Mouse (Mus musculus): Measurements from ENCODE around the gene Gal3st3. TPM values are rescaled to one million over a fixed set of nuclear protein-coding genes. Genes with fewer than 3 reads are reported as not detected.
"Not testable (repeated sequence)": the region's sequence is repeated elsewhere in the genome, so short reads cannot be mapped to it uniquely, and the experiment has no call there.

Gal3st3 gene
- polyA plus RNA-seq, 1 experiment from 2014 or later = 6.4 TPM

DNA sequence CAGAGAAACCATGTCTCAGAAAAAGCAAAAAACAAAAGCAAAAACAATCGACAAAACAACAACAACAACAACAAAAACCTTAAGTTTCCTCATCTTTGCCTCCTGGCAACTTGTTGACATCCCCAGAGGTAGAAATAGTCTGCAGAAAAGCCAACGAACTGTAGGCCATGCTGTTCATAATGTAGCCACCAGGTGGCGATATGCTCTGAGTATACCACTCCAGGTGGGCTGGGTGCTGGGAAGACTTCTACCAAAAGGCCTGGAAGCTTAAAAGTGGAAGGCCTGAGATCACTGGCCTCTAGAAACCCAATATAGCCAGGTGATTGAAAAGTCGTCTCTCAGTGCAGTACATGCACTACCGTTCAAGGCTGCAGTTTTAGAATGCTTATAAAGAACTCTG lies 39.8 kb downstream of the Gal3st3 start:
- no peak overlapping the region for H3K9ac ChIP-seq (ENCODE audit: low read length)
- H3K27ac ChIP-seq (replicated peaks in 1 of 2; ENCODE audit: control insufficient read depth in 1 of 2, insufficient read depth in 1 of 2, low read depth in 2 of 2, low read length in 2 of 2) = no peak overlapping the region
- H3K4me3 ChIP-seq (ENCODE audit: control insufficient read depth in 1 of 2, insufficient read depth in 1 of 2, low read depth in 1 of 2, low read length in 2 of 2) = no peak overlapping the region
- H3K4me1 ChIP-seq (ENCODE audit: control insufficient read depth in 2 of 2, insufficient read depth in 2 of 2, low read length in 2 of 2) = peaks cover 6 to 7% of the 10 kb centered on the region in 2 experiments; a peak in 3 of 4 replicates
- no peak for ATAC-seq (ENCODE audit: insufficient number of reproducible peaks, insufficient read depth, low FRiP score, low read depth)
- no peaks in the 10 kb centered on the region for H3K36me3 ChIP-seq (ENCODE audit: control insufficient read depth, insufficient read depth, low read length)
- WGBS = 16% methylated on average over 5 of the region's 5 CpGs
- H3K9me3 ChIP-seq (ENCODE audit: control insufficient read depth, low read length) = no peaks in the 10 kb centered on the region
- H3K27me3 ChIP-seq (ENCODE audit: control insufficient read depth, insufficient read depth, low read length) = no peaks in the 10 kb centered on the region
- H3K4me2 ChIP-seq (ENCODE audit: low read length) = no peak overlapping the region

DNA sequence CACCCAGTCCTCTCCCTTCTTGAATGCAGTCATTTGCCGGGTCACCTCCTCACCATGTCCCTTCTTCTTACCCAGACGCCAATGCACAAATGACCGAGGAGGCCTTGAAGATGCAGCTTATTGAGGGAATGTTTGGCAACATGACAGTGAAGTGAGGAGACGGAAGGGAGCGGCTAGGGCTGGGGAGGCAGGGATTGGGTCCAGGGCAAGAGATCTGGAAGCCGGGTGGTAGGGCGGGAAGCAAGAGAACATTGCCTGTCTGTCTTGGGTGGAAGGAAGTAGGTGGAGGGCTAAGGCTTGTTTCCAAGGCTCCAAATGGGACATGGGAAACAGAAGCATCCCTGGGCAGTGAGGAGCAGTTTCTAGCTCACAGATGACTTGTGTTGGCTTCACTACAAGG lies 43.2 kb downstream of the Gal3st3 start:
- no peak for ATAC-seq (ENCODE audit: insufficient number of reproducible peaks, insufficient read depth, low FRiP score, low read depth)
- Histone ChIP-seq H3K27ac (replicated peaks in 1 of 2; ENCODE audit: control insufficient read depth in 1 of 2, insufficient read depth in 1 of 2, low read depth in 2 of 2, low read length in 2 of 2) (no peak overlapping the region), H3K36me3 (ENCODE audit: control insufficient read depth, insufficient read depth, low read length) (no peaks in the 10 kb centered on the region), H3K9me3 (ENCODE audit: control insufficient read depth, low read length) (no peaks in the 10 kb centered on the region), H3K4me1 (ENCODE audit: control insufficient read depth in 2 of 2, insufficient read depth in 2 of 2, low read length in 2 of 2) (peaks cover 0 to 6% of the 10 kb centered on the region in 2 experiments; a peak in 2 of 4 replicates), H3K4me3 (ENCODE audit: control insufficient read depth in 1 of 2, insufficient read depth in 1 of 2, low read depth in 1 of 2, low read length in 2 of 2) (no peak overlapping the region), H3K4me2 (ENCODE audit: low read length) (no peak overlapping the region), H3K27me3 (ENCODE audit: control insufficient read depth, insufficient read depth, low read length) (no peaks in the 10 kb centered on the region), H3K9ac (ENCODE audit: low read length) (no peak overlapping the region)
- 84% methylated on average over 7 of the region's 7 CpGs for WGBS

DNA sequence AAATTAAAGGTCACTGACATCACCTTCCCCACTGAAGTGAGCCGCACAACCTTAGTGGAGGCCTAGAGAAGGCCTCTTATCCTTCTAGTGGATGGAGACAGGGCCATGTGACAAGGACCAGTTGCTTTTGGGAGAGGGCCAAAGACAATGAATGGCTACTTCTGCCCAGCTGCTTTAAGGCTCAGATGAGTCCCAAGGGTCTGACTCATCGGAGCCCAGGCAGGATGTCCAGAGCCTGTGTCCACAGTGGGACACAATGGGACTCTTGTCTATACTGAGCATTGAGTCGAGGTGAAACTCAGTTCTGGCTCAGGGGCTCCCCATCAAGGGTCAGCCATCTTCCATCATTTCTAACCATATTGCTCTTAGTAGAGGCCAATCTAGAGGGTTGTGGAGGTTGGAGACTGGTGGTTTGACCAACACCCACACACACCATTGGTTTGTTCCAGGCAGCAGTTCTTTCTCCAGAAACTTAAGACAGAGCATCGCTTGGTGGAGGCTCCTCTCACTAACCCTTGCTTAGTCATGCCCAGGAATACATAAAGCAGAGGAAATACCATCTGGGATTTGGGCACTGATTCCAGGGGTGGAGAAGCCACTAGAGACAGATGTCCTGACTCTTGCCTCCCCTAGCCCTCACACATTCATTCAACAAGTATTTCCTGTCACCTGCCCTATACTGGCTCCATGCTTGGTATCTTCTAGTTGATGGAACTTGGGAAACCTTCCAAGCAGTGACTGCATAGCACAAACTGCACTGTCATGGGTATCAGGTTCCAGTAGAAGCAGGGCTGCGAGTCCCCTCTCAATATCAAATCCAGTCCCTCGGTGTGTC lies 47.4 kb downstream of the Gal3st3 start:
- Histone ChIP-seq H3K27me3 (ENCODE audit: control insufficient read depth, insufficient read depth, low read length) (no peaks in the 10 kb centered on the region), H3K4me3 (ENCODE audit: control insufficient read depth in 1 of 2, insufficient read depth in 1 of 2, low read depth in 1 of 2, low read length in 2 of 2) (no peak overlapping the region), H3K4me2 (ENCODE audit: low read length) (no peak overlapping the region), H3K27ac (replicated peaks in 1 of 2; ENCODE audit: control insufficient read depth in 1 of 2, insufficient read depth in 1 of 2, low read depth in 2 of 2, low read length in 2 of 2) (peak overlapping the region; percentile 14 to 58; a peak in 1 of 4 replicates), H3K9ac (ENCODE audit: low read length) (no peak overlapping the region), H3K36me3 (ENCODE audit: control insufficient read depth, insufficient read depth, low read length) (no peaks in the 10 kb centered on the region), H3K4me1 (ENCODE audit: control insufficient read depth in 2 of 2, insufficient read depth in 2 of 2, low read length in 2 of 2) (peaks cover 6% of the 10 kb centered on the region in 2 experiments; a peak in 3 of 4 replicates), H3K9me3 (ENCODE audit: control insufficient read depth, low read length) (no peaks in the 10 kb centered on the region)
- ATAC-seq (ENCODE audit: insufficient number of reproducible peaks, insufficient read depth, low FRiP score, low read depth) = peak; percentile 75
- WGBS = 52% methylated on average over 6 of the region's 6 CpGs

DNA sequence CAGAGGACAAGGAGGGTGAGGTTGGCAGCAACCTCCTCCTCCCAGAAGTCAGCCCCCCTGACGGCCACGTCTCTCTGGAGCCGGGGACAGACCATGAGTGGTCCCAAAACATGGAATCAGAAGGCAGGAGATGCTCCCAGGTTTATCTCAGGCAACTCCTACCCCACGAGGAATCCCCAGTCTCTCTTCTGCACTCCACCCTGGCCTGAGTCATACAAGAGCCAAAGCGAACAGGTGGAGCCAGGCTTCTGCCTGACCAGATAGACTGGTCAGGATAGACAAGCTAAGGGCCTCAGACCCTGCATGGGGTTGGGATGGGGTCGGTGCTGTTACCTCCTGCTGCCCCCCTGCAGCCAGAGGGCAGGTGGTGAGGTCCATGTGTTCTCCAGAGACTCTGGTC lies 49.9 kb downstream of the Gal3st3 start:
- WGBS = 77% methylated on average over 6 of the region's 6 CpGs
- peaks cover 6% of the 10 kb centered on the region in 2 experiments; a peak in 3 of 4 replicates for H3K4me1 ChIP-seq (ENCODE audit: control insufficient read depth in 2 of 2, insufficient read depth in 2 of 2, low read length in 2 of 2)
- ATAC-seq (ENCODE audit: insufficient number of reproducible peaks, insufficient read depth, low FRiP score, low read depth) = no peak
- no peaks in the 10 kb centered on the region for H3K27me3 ChIP-seq (ENCODE audit: control insufficient read depth, insufficient read depth, low read length)
- no peak overlapping the region for H3K9ac ChIP-seq (ENCODE audit: low read length)
- no peak overlapping the region for H3K27ac ChIP-seq (replicated peaks in 1 of 2; ENCODE audit: control insufficient read depth in 1 of 2, insufficient read depth in 1 of 2, low read depth in 2 of 2, low read length in 2 of 2)
- H3K9me3 ChIP-seq (ENCODE audit: control insufficient read depth, low read length) = no peaks in the 10 kb centered on the region
- H3K4me3 ChIP-seq (ENCODE audit: control insufficient read depth in 1 of 2, insufficient read depth in 1 of 2, low read depth in 1 of 2, low read length in 2 of 2) = no peak overlapping the region
- no peaks in the 10 kb centered on the region for H3K36me3 ChIP-seq (ENCODE audit: control insufficient read depth, insufficient read depth, low read length)
- no peak overlapping the region for H3K4me2 ChIP-seq (ENCODE audit: low read length)

DNA sequence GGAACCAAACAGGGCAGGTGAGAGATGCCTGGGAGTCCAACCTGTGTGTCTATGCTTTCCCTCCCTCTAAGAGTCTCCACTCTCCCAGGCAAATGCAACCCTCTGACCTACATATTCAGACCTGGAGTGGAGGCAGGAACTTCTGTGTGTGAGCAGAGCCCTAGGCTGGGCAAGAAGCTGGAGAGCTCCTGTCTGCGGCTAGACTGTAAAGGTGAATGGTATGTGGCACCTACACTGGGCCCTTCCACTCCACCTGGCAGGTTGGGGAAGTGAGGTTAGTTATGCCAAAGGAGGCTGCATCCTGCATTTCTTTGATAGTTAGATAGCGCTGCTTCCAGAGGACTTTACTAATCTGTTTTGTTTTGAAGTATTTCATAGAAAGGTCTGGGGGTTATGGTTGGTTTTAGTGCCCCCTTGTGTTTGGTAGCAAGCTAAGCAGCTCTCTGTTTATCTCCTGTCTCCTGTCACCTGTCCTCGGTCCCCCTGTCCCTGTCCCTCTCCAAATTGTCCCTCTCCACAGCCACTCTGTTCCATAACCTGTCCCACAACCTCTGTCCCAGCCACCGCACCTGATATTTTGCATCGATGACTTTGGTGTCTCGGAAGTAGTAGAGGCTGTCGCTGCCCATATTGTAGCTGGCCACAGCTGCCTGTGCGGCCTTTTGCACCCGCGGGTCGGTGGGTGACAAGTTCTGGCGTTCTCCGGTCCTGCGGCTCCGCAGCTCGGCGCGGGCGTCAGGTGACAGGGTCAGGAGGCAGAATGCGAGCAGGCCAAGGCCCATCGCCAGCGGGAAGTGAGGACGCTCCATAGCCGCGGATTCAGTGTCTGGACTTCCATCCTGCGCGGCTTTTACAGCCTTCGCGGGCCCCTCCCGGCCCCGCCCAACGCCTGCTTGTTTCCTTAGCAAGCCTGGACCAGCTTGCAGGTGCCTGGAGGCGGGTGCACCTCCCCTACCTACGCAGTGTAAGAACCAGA lies 50.7 kb downstream of the Gal3st3 start:
- H3K9ac ChIP-seq (ENCODE audit: low read length) = peak overlapping the region; percentile 71
- H3K9me3 ChIP-seq (ENCODE audit: control insufficient read depth, low read length) = no peaks in the 10 kb centered on the region
- no peaks in the 10 kb centered on the region for H3K36me3 ChIP-seq (ENCODE audit: control insufficient read depth, insufficient read depth, low read length)
- peak overlapping the region; percentile 75 for H3K4me2 ChIP-seq (ENCODE audit: low read length)
- no peaks in the 10 kb centered on the region for H3K27me3 ChIP-seq (ENCODE audit: control insufficient read depth, insufficient read depth, low read length)
- peak overlapping the region; percentile 44 to 47 for H3K4me3 ChIP-seq (ENCODE audit: control insufficient read depth in 1 of 2, insufficient read depth in 1 of 2, low read depth in 1 of 2, low read length in 2 of 2)
- no peak overlapping the region for H3K27ac ChIP-seq (replicated peaks in 1 of 2; ENCODE audit: control insufficient read depth in 1 of 2, insufficient read depth in 1 of 2, low read depth in 2 of 2, low read length in 2 of 2)
- WGBS = 5% methylated on average over 34 of the region's 34 CpGs
- H3K4me1 ChIP-seq (ENCODE audit: control insufficient read depth in 2 of 2, insufficient read depth in 2 of 2, low read length in 2 of 2) = peaks cover 6% of the 10 kb centered on the region in 2 experiments; a peak in 3 of 4 replicates
- no peak for ATAC-seq (ENCODE audit: insufficient number of reproducible peaks, insufficient read depth, low FRiP score, low read depth)

DNA sequence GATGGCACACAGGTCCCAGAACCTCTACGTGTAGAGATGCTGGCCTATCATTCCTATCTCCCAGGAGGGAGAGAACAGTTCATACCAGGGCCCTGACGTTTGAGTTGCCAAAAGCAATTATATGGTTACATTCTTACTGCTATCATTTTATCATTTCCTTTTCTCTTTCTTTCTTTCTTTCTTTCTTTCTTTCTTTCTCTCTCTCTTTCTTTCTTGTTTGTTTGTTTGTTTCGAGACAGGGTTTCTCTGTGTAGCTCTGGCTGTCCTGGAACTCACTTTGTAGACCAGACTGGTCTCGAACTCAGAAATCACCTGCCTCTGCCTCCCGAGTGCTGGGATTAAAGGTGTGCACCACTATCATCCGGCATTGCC lies 51.4 kb downstream of the Gal3st3 start, which contains the start of gene Cst6:
TSS of gene Cst6 (minus strand) at position 73 of the 372 bp plus-strand sequence.
- peak within 1 kb of the TSS; percentile 44 to 47 for H3K4me3 ChIP-seq (ENCODE audit: control insufficient read depth in 1 of 2, insufficient read depth in 1 of 2, low read depth in 1 of 2, low read length in 2 of 2)
- WGBS = 62% methylated on average over 6 of the region's 6 CpGs
- not testable (repeated sequence) for H3K4me1 ChIP-seq (ENCODE audit: control insufficient read depth in 2 of 2, insufficient read depth in 2 of 2, low read length in 2 of 2); H3K27ac ChIP-seq (replicated peaks in 1 of 2; ENCODE audit: control insufficient read depth in 1 of 2, insufficient read depth in 1 of 2, low read depth in 2 of 2, low read length in 2 of 2); H3K9me3 ChIP-seq (ENCODE audit: control insufficient read depth, low read length); H3K36me3 ChIP-seq (ENCODE audit: control insufficient read depth, insufficient read depth, low read length); H3K27me3 ChIP-seq (ENCODE audit: control insufficient read depth, insufficient read depth, low read length); ATAC-seq (ENCODE audit: insufficient number of reproducible peaks, insufficient read depth, low FRiP score, low read depth)
- H3K4me2 ChIP-seq (ENCODE audit: low read length) = peak within 1 kb of the TSS; percentile 75
- H3K9ac ChIP-seq (ENCODE audit: low read length) = peak within 1 kb of the TSS; percentile 71

DNA sequence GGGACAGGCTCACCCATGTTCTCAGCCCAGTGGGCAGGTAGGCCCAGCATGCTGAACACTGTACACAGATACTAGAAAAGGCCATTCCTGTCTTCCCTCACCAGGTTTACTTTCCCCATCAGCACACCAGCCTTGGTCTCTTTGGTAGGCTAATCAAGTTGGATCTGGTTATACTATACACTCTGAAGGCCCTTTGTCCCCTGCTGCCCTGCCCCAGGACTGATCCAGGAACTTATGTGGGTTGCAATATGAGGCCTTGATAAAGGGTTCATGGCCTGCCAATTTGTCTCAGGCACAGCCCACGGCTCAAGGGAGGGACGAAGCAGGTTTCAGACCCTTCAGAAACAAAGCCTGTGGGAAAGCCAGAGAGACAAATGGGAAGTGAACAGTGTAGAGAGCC lies 55.5 kb downstream of the Gal3st3 start:
- WGBS = 65% methylated on average over 2 of the region's 2 CpGs
- Histone ChIP-seq H3K4me3 (ENCODE audit: control insufficient read depth in 1 of 2, insufficient read depth in 1 of 2, low read depth in 1 of 2, low read length in 2 of 2) (no peak overlapping the region), H3K27me3 (ENCODE audit: control insufficient read depth, insufficient read depth, low read length) (no peaks in the 10 kb centered on the region)

More for the DNA sequence above, 55.5 kb downstream of the Gal3st3 start:
- ATAC-seq (ENCODE audit: insufficient number of reproducible peaks, insufficient read depth, low FRiP score, low read depth) = no peak
- Histone ChIP-seq H3K36me3 (ENCODE audit: control insufficient read depth, insufficient read depth, low read length) (no peaks in the 10 kb centered on the region), H3K9ac (ENCODE audit: low read length) (no peak overlapping the region), H3K27ac (replicated peaks in 1 of 2; ENCODE audit: control insufficient read depth in 1 of 2, insufficient read depth in 1 of 2, low read depth in 2 of 2, low read length in 2 of 2) (no peak overlapping the region), H3K4me1 (ENCODE audit: control insufficient read depth in 2 of 2, insufficient read depth in 2 of 2, low read length in 2 of 2) (peaks cover 0 to 5% of the 10 kb centered on the region in 2 experiments; a peak in 1 of 4 replicates), H3K9me3 (ENCODE audit: control insufficient read depth, low read length) (no peaks in the 10 kb centered on the region), H3K4me2 (ENCODE audit: low read length) (no peak overlapping the region)
